Mouse (Mus musculus) lung, adult 2 months (tissue): ENCODE data around the gene Tyw1.

Source experiments
- CTCF ChIP-seq: fragments of 200-500 bp; IDR thresholded peaks from 2 replicates; pipeline ENCODE4 v1.5.1; 2011; ENCODE audit warnings: mild to moderate bottlenecking, low read length, control low read depth; ENCODE audit not compliant: insufficient read depth
- POLR2A ChIP-seq: fragments of 200-500 bp; IDR thresholded peaks from 2 replicates; pipeline ENCODE4 v1.6.1; 2011; ENCODE audit warnings: low read depth, mild to moderate bottlenecking, control low read depth, low read length, borderline replicate concordance; ENCODE audit errors: extremely low read depth

- no peak for TF ChIP-seq POLR2A
- TF ChIP-seq CTCF, result no peak
These were observed 58.1 kb downstream of the Tyw1 start for GRCm38 (mm10) chr5:130313488-130313887.
